Mouse (Mus musculus) Patski (cell line): ENCODE measurements at regions not wholly inside any gene's neighbourhood (a gene's known extent, or its start where the extent isn't known, plus 50 kb on each side); places are given as distances from the start of the nearest gene placed in this dataset.

ENCODE experiments used
- ATAC-seq: fragments of 100-300 bp; one replicate; pipeline ENCODE4 v1.8.0; 2021
- CTCF ChIA-PET: fragments of 350-600 bp; sonication (Branson Sonifier 250); formaldehyde crosslinking; loops from one replicate; lab custom pipeline; 2022; ENCODE audit warnings: inconsistent platforms; lab: Charles Lee
- POLR2A ChIA-PET: fragments of 350-600 bp; sonication (Branson Sonifier 250); formaldehyde crosslinking; loops from one replicate; lab custom pipeline; 2022; ENCODE audit warnings: antibody characterized with exemption, inconsistent platforms; lab: Charles Lee
- DNase-seq: peaks from one replicate; pipeline ENCODE4 v3.0.0-alpha.2; 2011; ENCODE audit warnings: low read depth, low spot score
- H3K27me3 ChIP-seq: fragments of 371-371 bp; one replicate; pipeline ENCODE4 v1.5.1; 2021
- CTCF ChIP-seq: fragments of 100-300 bp; IDR thresholded peaks from one replicate; pipeline ENCODE4 v1.5.1; 2021
- in situ Hi-C: fragments of 300-500 bp; cut with MboI; formaldehyde crosslinking; loops from 3 replicates; pipeline ENCODE4 v1.11.1; 2018; ENCODE audit warnings: low pct_unique_long_range_greater_than_20kb, mixed read lengths

- ATAC-seq (no peak), DNase-seq (no peak)
- ChIA-PET POLR2A (no interaction called here), CTCF (no interaction called here)
- in situ Hi-C loops = no loop called here
- no peak for TF ChIP-seq CTCF
- H3K27me3 ChIP-seq = no peaks in the 10 kb centered on the region
Observed at GRCm38 (mm10) chr4:89082838-89083237, 54.1 kb upstream of the Mtap start.

- H3K27me3 ChIP-seq = no peaks in the 10 kb centered on the region
- ATAC-seq = no peak
- CTCF ChIA-PET = no interaction called here
- TF ChIP-seq CTCF = no peak
- DNase-seq = no peak
- POLR2A ChIA-PET = no interaction called here
- in situ Hi-C loops = no loop called here
Observed at GRCm38 (mm10) chr4:89078485-89078884, 58.4 kb upstream of the Mtap start.

- TF ChIP-seq CTCF = no peak
- DNase-seq (no peak), ATAC-seq (no peak)
- ChIA-PET CTCF (interaction anchor here (1.3 kb wide), 1 partner anchor 12 kb away, joined by 3 read pairs; no protein-coding TSS in a partner anchor), POLR2A (interaction anchor here (1.5 kb wide), 1 partner anchor 10 kb away, joined by 7 read pairs; no protein-coding TSS in a partner anchor)
- H3K27me3 ChIP-seq = no peaks in the 10 kb centered on the region
- in situ Hi-C loops = no loop called here
Observed at GRCm38 (mm10) chr4:89074705-89075104, 62.2 kb upstream of the Mtap start.

- no peak for TF ChIP-seq CTCF
- no peaks in the 10 kb centered on the region for H3K27me3 ChIP-seq
- POLR2A ChIA-PET = no interaction called here
- CTCF ChIA-PET = no interaction called here
- DNase-seq (no peak), ATAC-seq (no peak)
- in situ Hi-C loops = no loop called here
Observed at GRCm38 (mm10) chr4:89070430-89070829, 66.5 kb upstream of the Mtap start.

GRCm38 (mm10) chr4:89064401-89064800 is 72.5 kb upstream of the Mtap start:
- in situ Hi-C loops = no loop called here
- ChIA-PET POLR2A (interaction anchor here (1.7 kb wide), 1 partner anchor 10 kb away, joined by 7 read pairs; no protein-coding TSS in a partner anchor), CTCF (no interaction called here)
- no peak for TF ChIP-seq CTCF
- DNase-seq (no peak), ATAC-seq (no peak)
- H3K27me3 ChIP-seq = no peaks in the 10 kb centered on the region

- TF ChIP-seq CTCF = no peak
- ATAC-seq (no peak), DNase-seq (no peak)
- H3K27me3 ChIP-seq = no peaks in the 10 kb centered on the region
- ChIA-PET CTCF (interaction anchor here (0.8 to 2.4 kb wide), 5 partner anchors 10 to 66 kb away, joined by 3 to 5 read pairs (median 5); no protein-coding TSS in a partner anchor), POLR2A (interaction anchor here (1.0 to 1.2 kb wide), 2 partner anchors 61 to 126 kb away, joined by 3 to 5 read pairs; no protein-coding TSS in a partner anchor)
- in situ Hi-C loops = no loop called here
Observed at GRCm38 (mm10) chr4:89062384-89062783, 74.5 kb upstream of the Mtap start.

- no peak for TF ChIP-seq CTCF
- in situ Hi-C loops = no loop called here
- ChIA-PET CTCF (interaction anchor here (0.7 to 2.4 kb wide), 4 partner anchors 8 to 66 kb away, joined by 3 to 5 read pairs (median 4); no protein-coding TSS in a partner anchor), POLR2A (no interaction called here)
- ATAC-seq = peak; percentile 51
- no peak for DNase-seq
- H3K27me3 ChIP-seq = no peaks in the 10 kb centered on the region
Observed at GRCm38 (mm10) chr4:89061619-89062018, 75.3 kb upstream of the Mtap start.

- no peak for ATAC-seq
- no peaks in the 10 kb centered on the region for H3K27me3 ChIP-seq
- ChIA-PET CTCF (interaction anchor here (1.2 to 2.6 kb wide), 8 partner anchors 15 to 300 kb away, joined by 3 to 10 read pairs (median 6); no protein-coding TSS in a partner anchor), POLR2A (interaction anchor here (0.8 to 2.2 kb wide), 5 partner anchors 70 to 125 kb away, joined by 3 to 5 read pairs (median 5); no protein-coding TSS in a partner anchor)
- no peak for TF ChIP-seq CTCF
- no peak for DNase-seq
- in situ Hi-C loops = loop anchor here (10.0 kb wide), 1 partner anchor 467 kb away; no protein-coding TSS in a partner anchor
Observed at GRCm38 (mm10) chr4:89057573-89057972, 79.3 kb upstream of the Mtap start.

GRCm38 (mm10) chr4:89057135-89057534 is 79.8 kb upstream of the Mtap start:
- no peaks in the 10 kb centered on the region for H3K27me3 ChIP-seq
- POLR2A ChIA-PET = interaction anchor here (0.8 to 2.2 kb wide), 4 partner anchors 70 to 124 kb away, joined by 3 to 5 read pairs (median 5); no protein-coding TSS in a partner anchor
- TF ChIP-seq CTCF = no peak
- DNase-seq = peak; percentile 82
- in situ Hi-C loops = loop anchor here (10.0 kb wide), 1 partner anchor 468 kb away; no protein-coding TSS in a partner anchor
- CTCF ChIA-PET = interaction anchor here (1.2 to 2.6 kb wide), 8 partner anchors 15 to 300 kb away, joined by 3 to 10 read pairs (median 6); no protein-coding TSS in a partner anchor
- ATAC-seq = peak; percentile 63

GRCm38 (mm10) chr4:89055969-89056368 is 81.0 kb upstream of the Mtap start:
- peak; percentile 77 for ATAC-seq
- in situ Hi-C loops = loop anchor here (10.0 kb wide), 1 partner anchor 469 kb away; no protein-coding TSS in a partner anchor
- ChIA-PET CTCF (interaction anchor here (0.9 to 2.6 kb wide), 2 partner anchors 14 to 117 kb away, joined by 3 to 9 read pairs; no protein-coding TSS in a partner anchor), POLR2A (interaction anchor here (1.2 to 2.2 kb wide), 2 partner anchors 104 to 123 kb away, joined by 3 to 5 read pairs; no protein-coding TSS in a partner anchor)
- H3K27me3 ChIP-seq = no peaks in the 10 kb centered on the region
- DNase-seq = no peak
- TF ChIP-seq CTCF = no peak

- in situ Hi-C loops = loop anchor here (5.0 to 10.0 kb wide), 2 partner anchors 74 to 471 kb away; no protein-coding TSS in a partner anchor
- ATAC-seq (no peak), DNase-seq (no peak)
- ChIA-PET POLR2A (interaction anchor here (0.9 to 3.2 kb wide), 6 partner anchors 12 to 120 kb away, joined by 3 to 25 read pairs (median 8); no protein-coding TSS in a partner anchor), CTCF (interaction anchor here (2.2 to 3.1 kb wide), 4 partner anchors 11 to 117 kb away, joined by 9 to 29 read pairs (median 16); no protein-coding TSS in a partner anchor)
- no peak for TF ChIP-seq CTCF
- no peaks in the 10 kb centered on the region for H3K27me3 ChIP-seq
Observed at GRCm38 (mm10) chr4:89053606-89054005, 83.3 kb upstream of the Mtap start.
